ENCODE assay signal across 8 mouse cellular contexts in the genomic region with DNA sequence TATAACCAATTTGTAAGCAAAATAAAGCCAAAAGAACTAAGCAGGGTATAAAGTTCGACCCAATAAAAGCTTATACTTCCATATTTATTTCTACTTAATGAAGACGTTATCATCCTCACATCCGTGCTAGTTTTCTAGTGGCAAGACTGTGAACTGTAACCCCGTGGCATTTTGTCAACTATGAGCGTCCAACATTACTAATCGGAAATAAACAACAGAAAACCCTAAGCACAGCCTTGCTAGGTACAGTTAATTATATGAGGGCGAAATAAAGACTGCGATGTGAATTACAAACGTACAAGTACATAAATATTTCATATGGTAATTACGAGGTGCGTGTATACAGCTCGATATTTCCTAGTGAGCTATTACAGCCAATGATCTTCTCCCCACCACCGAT.
A peak's percentile ranks its signal among the peaks of the same experiment; 100 is the strongest.
DNase-seq lines count a peak whose midpoint lies in the region; ATAC-seq lines count a peak whose summit lies in the region.

No protein-coding gene starts in this region.

- H3K36me3 ChIP-seq in embryonic facial prominence, embryonic 10.5 days (replicated peaks), result no peaks in the 10 kb centered on the region
- H3K36me3 ChIP-seq in hindbrain, embryonic 11.5 days (ENCODE audit: control insufficient read depth, insufficient read depth, low read length), result no peaks in the 10 kb centered on the region
- H3K36me3 ChIP-seq in midbrain, embryonic 11.5 days (ENCODE audit: control insufficient read depth, insufficient read depth, low read length), result no peaks in the 10 kb centered on the region

- no peak overlapping the region for H3K27ac ChIP-seq in embryonic facial prominence, embryonic 10.5 days (replicated peaks)
- no peak overlapping the region for H3K27ac ChIP-seq in hindbrain, embryonic 11.5 days (ENCODE audit: low read depth, low read length)
- no peak overlapping the region for H3K27ac ChIP-seq in midbrain, embryonic 11.5 days (ENCODE audit: low read depth, low read length)

- peak overlapping the region; percentile 74 for H3K4me3 ChIP-seq in embryonic facial prominence, embryonic 10.5 days
- peak overlapping the region; percentile 66 for H3K4me3 ChIP-seq in hindbrain, embryonic 11.5 days (ENCODE audit: low read depth, low read length)
- peak overlapping the region; percentile 46 for H3K4me3 ChIP-seq in midbrain, embryonic 11.5 days (ENCODE audit: low read depth, low read length)

- no peaks in the 10 kb centered on the region for H3K27me3 ChIP-seq in embryonic facial prominence, embryonic 10.5 days (replicated peaks; ENCODE audit: low read depth, poor library complexity, severe bottlenecking)
- no peaks in the 10 kb centered on the region for H3K27me3 ChIP-seq in hindbrain, embryonic 11.5 days (ENCODE audit: control insufficient read depth, insufficient read depth, low read length)
- H3K27me3 ChIP-seq in midbrain, embryonic 11.5 days (ENCODE audit: control insufficient read depth, insufficient read depth, low read length), result no peaks in the 10 kb centered on the region; the same call in 1 of the 2 replicates

- 72% methylated on average over 13 of the region's 13 CpGs for WGBS in embryonic facial prominence, embryonic 10.5 days
- 64% methylated on average over 13 of the region's 13 CpGs for WGBS in hindbrain, embryonic 11.5 days
- 55% methylated on average over 13 of the region's 13 CpGs for WGBS in midbrain, embryonic 11.5 days

- no peaks in the 10 kb centered on the region for H3K9me3 ChIP-seq in embryonic facial prominence, embryonic 10.5 days
- H3K9me3 ChIP-seq in hindbrain, embryonic 11.5 days (ENCODE audit: control insufficient read depth, low read length), result no peaks in the 10 kb centered on the region
- H3K9me3 ChIP-seq in midbrain, embryonic 11.5 days (ENCODE audit: control insufficient read depth, low read length), result no peaks in the 10 kb centered on the region

- no peak for ATAC-seq in hindbrain, embryonic 11.5 days (ENCODE audit: low FRiP score)
- ATAC-seq in midbrain, embryonic 11.5 days (ENCODE audit: low FRiP score), result no peak

- peak overlapping the region; percentile 81 for H3K4me2 ChIP-seq in hindbrain, embryonic 11.5 days (replicated peaks; ENCODE audit: low read depth, low read length)
- peak overlapping the region; percentile 55 for H3K4me2 ChIP-seq in midbrain, embryonic 11.5 days

- H3K4me1 ChIP-seq in embryonic facial prominence, embryonic 10.5 days, result peaks cover 3% of the 10 kb centered on the region; the same call in 1 of the 2 replicates
- no peaks in the 10 kb centered on the region for H3K4me1 ChIP-seq in hindbrain, embryonic 11.5 days (replicated peaks; ENCODE audit: control insufficient read depth, insufficient read depth, low read length)
- H3K4me1 ChIP-seq in midbrain, embryonic 11.5 days (ENCODE audit: control insufficient read depth, insufficient read depth, low read length), result peaks cover 8% of the 10 kb centered on the region

- DNase-seq in cerebellum, postnatal 14 days, result peak; percentile 20 to 26
- DNase-seq in cerebellum, adult 9-11 months, result no peak
- DNase-seq in embryonic facial prominence, embryonic 10.5 days (ENCODE audit: low spot score), result no peak
- DNase-seq in hindbrain, embryonic 11.5 days (ENCODE audit: low spot score), result peak; percentile 14
- DNase-seq in midbrain, embryonic 11.5 days (ENCODE audit: low spot score, missing footprints), result peak; percentile 88
- DNase-seq in thymus, postnatal 4 days, result no peak
- no peak for DNase-seq in gastrocnemius, postnatal 14 days
- DNase-seq in spleen, postnatal 10 days (ENCODE audit: low spot score in 2 of 2), result no peak

- intact Hi-C loops in gastrocnemius, postnatal 14 days (cut with DNase I; ENCODE audit: low total_unique reads), result no loop called here

- no peak overlapping the region for H3K9ac ChIP-seq in hindbrain, embryonic 11.5 days (ENCODE audit: low read depth, low read length)
- no peak overlapping the region for H3K9ac ChIP-seq in midbrain, embryonic 11.5 days (ENCODE audit: low read length)

Comparison
In these comparisons a context has a peak if more than half of its experiments do, and no peak if none do; other contexts are left out.
1. DNase-seq: peak in cerebellum, postnatal 14 days (2 of 2), hindbrain, embryonic 11.5 days (single experiment) and midbrain, embryonic 11.5 days (single experiment); none in cerebellum, adult 9-11 months (single experiment), embryonic facial prominence, embryonic 10.5 days (single experiment), thymus, postnatal 4 days (single experiment), gastrocnemius, postnatal 14 days (single experiment) and spleen, postnatal 10 days (0 of 2).
2. Peak in every context shown above with its lines, with median percentiles within 50 percentile points of each other: H3K4me3 ChIP-seq.